Mouse (Mus musculus): ENCODE measurements at regions not wholly inside any gene's neighbourhood (a gene's known extent, or its start where the extent isn't known, plus 50 kb on each side); places are given as distances from the start of the nearest gene placed in this dataset.

DNA sequence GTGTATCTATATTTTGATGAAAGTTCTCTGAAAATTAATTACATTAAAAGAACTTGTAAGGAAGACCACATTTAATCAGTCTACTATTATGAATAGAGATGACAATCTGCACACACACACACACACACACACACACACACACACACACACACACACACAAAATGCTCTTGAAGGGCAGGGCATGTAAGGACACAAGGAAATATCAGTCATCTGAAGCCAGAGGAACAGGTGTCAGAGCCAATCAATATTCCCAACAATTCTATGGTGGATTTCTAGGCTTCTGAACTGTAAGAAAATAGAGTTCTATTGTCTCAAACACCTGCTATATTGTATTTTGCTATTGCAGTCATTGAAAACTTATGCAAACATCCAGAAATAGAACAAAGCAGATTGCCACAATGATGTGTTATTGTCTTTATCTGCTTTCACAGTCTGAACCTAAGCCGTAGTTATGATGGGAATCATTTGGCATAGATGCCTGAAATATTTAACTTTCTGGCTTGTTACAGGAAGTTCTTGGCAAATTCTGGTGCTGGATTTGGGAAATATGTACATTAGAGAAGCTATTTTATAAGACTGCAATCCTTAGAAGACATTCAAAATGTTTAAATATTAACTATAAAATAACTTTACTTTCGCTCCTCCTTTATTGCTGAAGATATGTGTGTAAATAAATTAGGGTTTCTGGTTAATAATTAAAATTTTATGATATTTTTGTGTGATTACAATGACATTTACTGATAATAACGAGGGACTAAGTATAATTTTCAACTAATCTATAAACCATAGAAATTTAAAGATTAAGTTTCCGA, 781.4 kb upstream of the Cadm2 start:
- no peak for TF ChIP-seq CTCF (IDR thresholded peaks at IDR 0.05; ENCODE audit: low read depth)
- no peak for TF ChIP-seq EP300 (optimal IDR thresholded peaks at IDR 0.05)
